Mouse (Mus musculus) adrenal gland (tissue): Measurements from ENCODE around the gene AI987944.

Source experiments
- intact Hi-C: fragments of 180-260 bp; cut with DNase I; formaldehyde crosslinking; loops from one replicate; pipeline ENCODE4 v1.15.1; 2025
- long read RNA-seq, 2 experiments: library from polyadenylated mRNA; unstranded; transcript quantifications; one replicate each; pipeline ENCODE4 v2.0.0; 2020; ENCODE audit warnings: borderline replicate concordance in 1 of 2; ENCODE audit not compliant: insufficient replicate concordance in 1 of 2

The AI987944 gene
- long read RNA-seq, experiment 1, transcript AI987944-202 (5 exons, 2,071 nt), result major isoform, 14 of 28 reads
- long read RNA-seq, experiment 1, transcript AI987944-201 (4 exons, 2,671 nt), result minor isoform, 9 of 28 reads
- long read RNA-seq, experiment 1, partial matches to known transcripts, result 0 of 28 reads
- long read RNA-seq, experiment 1, other reads (novel, unspliced or antisense), result 4 of 28 reads
- long read RNA-seq, experiment 2, transcript AI987944-201 (4 exons, 2,671 nt), result major isoform, 11 of 28 reads
- long read RNA-seq, experiment 2, transcript AI987944-202 (5 exons, 2,071 nt), result major isoform, 11 of 28 reads
- long read RNA-seq, experiment 2, partial matches to known transcripts, result 1 of 28 reads
- long read RNA-seq, experiment 2, other reads (novel, unspliced or antisense), result 5 of 28 reads

DNA sequence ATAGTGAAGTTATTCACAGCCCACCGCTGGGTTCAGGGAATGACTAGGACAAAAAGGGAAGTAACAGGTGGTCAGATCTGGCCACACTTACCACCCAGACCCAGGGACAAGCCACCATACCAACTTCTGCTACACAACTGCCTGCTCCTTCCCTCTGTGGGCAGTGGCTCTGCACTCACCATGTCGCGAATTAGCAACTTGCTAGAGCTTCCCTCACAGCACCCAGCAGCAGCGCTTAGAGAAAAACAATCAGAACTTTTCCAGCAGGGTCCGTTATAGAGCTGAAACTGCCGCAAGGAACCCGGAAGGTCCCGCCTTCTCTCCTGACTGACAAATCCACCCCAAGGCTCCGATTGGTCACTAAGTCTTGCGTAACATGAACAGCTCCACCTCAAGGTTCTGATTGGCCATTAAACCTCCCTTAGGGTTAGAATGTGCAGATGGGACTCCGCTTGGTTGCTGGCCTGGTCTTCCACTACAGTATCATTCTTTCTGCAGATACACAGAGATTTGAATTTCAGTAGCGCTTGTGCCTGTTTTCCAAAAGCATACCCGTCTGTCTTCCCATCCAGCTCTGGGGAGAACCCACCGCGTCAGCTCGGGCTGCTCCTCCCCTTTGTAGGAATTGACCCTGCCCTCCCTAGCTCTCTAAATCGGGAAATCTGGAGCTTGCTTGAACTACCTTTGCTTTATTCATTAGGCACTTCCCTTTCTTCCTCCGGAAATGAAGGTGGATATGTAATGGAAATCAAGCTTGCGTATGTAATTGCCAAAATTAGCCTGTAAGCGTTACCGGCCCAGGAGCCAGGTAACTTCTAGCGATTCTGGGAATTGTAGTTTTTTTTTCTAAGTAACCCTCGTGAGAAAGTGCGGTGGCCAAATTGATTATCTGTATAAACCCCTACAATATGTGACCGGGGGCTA, at the start of gene AI987944:
Gene AI987944 (minus strand): TSS at position 332 of the 924 bp plus-strand sequence.
- intact Hi-C loops, result loop anchor here (5.0 to 10.0 kb wide), 2 partner anchors 104 to 241 kb away; partner anchors contain the start of genes AW146154, Gm20449 and Zfp788

GRCm38 (mm10) chr7:41394130-41394529, 951 bp upstream of the AI987944 start:
- intact Hi-C loops, result loop anchor here (5.0 to 10.0 kb wide), 2 partner anchors 103 to 241 kb away; partner anchors contain the start of genes AW146154, Gm20449 and Zfp788
